Mouse (Mus musculus): ENCODE data around the gene Gm21761.
"Not testable (repeated sequence)": the region's sequence is repeated elsewhere in the genome, so short reads cannot be mapped to it uniquely, and the experiment has no call there.

DNA sequence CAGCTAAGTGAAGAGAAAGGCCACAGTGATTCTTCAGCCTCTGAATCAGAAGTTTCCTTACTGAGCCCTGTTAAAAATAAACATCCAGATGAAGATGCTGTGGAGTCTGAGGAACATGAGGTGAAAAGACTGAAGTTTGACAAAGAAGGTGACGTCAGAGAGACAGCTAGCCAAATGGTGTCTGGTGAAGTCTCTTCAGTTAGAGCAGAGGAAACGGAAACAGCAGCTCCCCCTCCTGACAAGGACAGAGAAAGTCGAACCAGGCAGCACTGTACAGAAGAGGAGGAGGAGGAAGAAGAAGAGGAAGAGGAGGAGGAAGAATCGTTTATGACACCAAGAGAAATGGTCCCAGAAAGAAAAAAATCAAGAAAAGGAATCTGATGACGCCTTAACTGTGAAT, 33.8 kb upstream of the Gm21761 start:
- not testable (repeated sequence) for TF ChIP-seq CTCF (IDR thresholded peaks at IDR 0.05; ENCODE audit: control insufficient read depth, insufficient read depth, insufficient read length); USF1 (IDR thresholded peaks at IDR 0.05; ENCODE audit: low read depth); CEBPB (IDR thresholded peaks at IDR 0.05; ENCODE audit: low read depth); MYOD1 (IDR thresholded peaks at IDR 0.05; ENCODE audit: control insufficient read depth, insufficient read length, low read depth); FOSL1 (IDR thresholded peaks at IDR 0.05; ENCODE audit: insufficient read depth, low read length, poor library complexity, severe bottlenecking); MAX (IDR thresholded peaks at IDR 0.05); MYOG (IDR thresholded peaks at IDR 0.05; ENCODE audit: control insufficient read depth, extremely low read depth, insufficient read length)
